Mouse (Mus musculus): Measurements from ENCODE around the gene Gm37240. TPM values are rescaled to one million over a fixed set of nuclear protein-coding genes. Genes with fewer than 3 reads are reported as not detected.

Gene Gm37240
- polyA plus RNA-seq, 1 experiment = not detected

DNA sequence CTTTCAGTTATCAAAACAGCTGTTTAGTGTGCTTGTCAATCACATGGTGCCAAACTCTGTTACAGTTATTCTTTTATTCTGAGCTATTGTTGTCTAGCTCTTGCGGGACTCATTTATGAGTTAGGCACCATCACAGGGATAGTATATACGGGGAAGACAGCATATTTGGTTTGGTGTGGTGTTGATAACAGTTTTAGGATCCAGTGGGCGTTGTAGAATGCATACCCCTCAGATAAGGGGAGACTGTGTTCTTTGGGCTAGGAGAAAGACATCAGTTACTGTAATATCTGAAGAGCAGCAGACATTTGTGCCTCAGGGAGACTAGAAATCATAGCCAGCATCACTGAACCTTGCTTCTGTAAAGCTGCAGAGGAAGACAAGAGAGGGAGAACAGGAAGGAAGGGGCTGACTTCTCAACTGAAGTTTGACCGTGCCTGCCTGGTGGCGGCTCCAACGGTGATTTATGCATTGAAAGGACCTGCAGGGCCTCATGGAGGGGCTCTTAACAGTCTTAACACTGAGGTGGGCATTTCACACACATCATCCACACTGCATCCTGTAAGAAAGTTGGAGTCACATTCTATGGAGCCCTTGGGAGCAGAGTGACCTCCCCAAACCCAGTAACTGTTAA, 713.8 kb downstream of the Gm37240 start:
- H3K4me1 ChIP-seq (ENCODE audit: control insufficient read depth, insufficient read depth, low read length) = no peaks in the 10 kb centered on the region
- H3K27ac ChIP-seq (ENCODE audit: insufficient read depth, low read depth, low read length) = no peak overlapping the region
- TF ChIP-seq POLR2A (IDR thresholded peaks at IDR 0.05; ENCODE audit: borderline replicate concordance, low read depth, low read length) (no peak), CTCF (IDR thresholded peaks at IDR 0.05; ENCODE audit: low read depth, low read length) (no peak)
- H3K4me3 ChIP-seq (ENCODE audit: insufficient read depth, low read length) = no peak overlapping the region

DNA sequence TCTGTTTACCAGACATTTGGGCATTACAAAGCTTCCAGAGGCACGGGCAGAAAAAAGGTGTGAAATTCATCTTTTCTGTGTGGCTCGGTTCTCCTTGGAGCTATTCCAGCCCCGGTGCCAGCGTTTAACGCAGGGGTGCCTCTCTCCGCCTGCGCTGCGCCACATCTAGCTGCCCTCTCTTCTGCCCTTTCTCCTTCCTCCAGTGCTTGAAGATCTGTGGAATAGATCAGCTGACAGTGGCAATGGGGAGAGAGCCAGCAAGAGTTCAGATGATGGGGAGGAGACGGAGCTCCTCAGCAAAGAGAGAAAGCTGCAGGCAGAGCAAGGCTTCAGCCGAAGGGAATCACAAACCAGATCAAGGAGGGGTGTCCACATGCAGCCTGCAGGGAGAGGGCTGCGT, 714.8 kb downstream of the Gm37240 start:
- no peak for TF ChIP-seq CTCF (IDR thresholded peaks at IDR 0.05; ENCODE audit: low read depth, low read length)
- TF ChIP-seq POLR2A (IDR thresholded peaks at IDR 0.05; ENCODE audit: borderline replicate concordance, low read depth, low read length) = no peak
- no peak overlapping the region for H3K4me3 ChIP-seq (ENCODE audit: insufficient read depth, low read length)
- H3K27ac ChIP-seq (ENCODE audit: insufficient read depth, low read depth, low read length) = no peak overlapping the region
- H3K4me1 ChIP-seq (ENCODE audit: control insufficient read depth, insufficient read depth, low read length) = no peaks in the 10 kb centered on the region

- Histone ChIP-seq H3K4me3 (ENCODE audit: insufficient read depth, low read length) (no peak overlapping the region), H3K4me1 (ENCODE audit: control insufficient read depth, insufficient read depth, low read length) (no peaks in the 10 kb centered on the region)
- TF ChIP-seq POLR2A (IDR thresholded peaks at IDR 0.05; ENCODE audit: borderline replicate concordance, low read depth, low read length) = no peak
- no peak for TF ChIP-seq CTCF (IDR thresholded peaks at IDR 0.05; ENCODE audit: low read depth, low read length)
Observed at GRCm38 (mm10) chr3:85172096-85172495, 715.2 kb downstream of the Gm37240 start.

GRCm38 (mm10) chr3:85168816-85169215, 718.5 kb downstream of the Gm37240 start:
- no peak overlapping the region for H3K4me3 ChIP-seq (ENCODE audit: insufficient read depth, low read length)
- H3K27ac ChIP-seq (ENCODE audit: insufficient read depth, low read depth, low read length) = no peak overlapping the region
- H3K4me1 ChIP-seq (ENCODE audit: control insufficient read depth, insufficient read depth, low read length) = no peaks in the 10 kb centered on the region
- TF ChIP-seq POLR2A (IDR thresholded peaks at IDR 0.05; ENCODE audit: borderline replicate concordance, low read depth, low read length) (no peak), CTCF (IDR thresholded peaks at IDR 0.05; ENCODE audit: low read depth, low read length) (no peak)

More at GRCm38 (mm10) chr3:85172096-85172495, 715.2 kb downstream of the Gm37240 start:
- H3K27ac ChIP-seq (ENCODE audit: insufficient read depth, low read depth, low read length) = no peak overlapping the region

GRCm38 (mm10) chr3:85164931-85165330, 722.4 kb downstream of the Gm37240 start:
- Histone ChIP-seq H3K4me3 (ENCODE audit: insufficient read depth, low read length) (no peak overlapping the region), H3K27ac (ENCODE audit: insufficient read depth, low read depth, low read length) (no peak overlapping the region), H3K4me1 (ENCODE audit: control insufficient read depth, insufficient read depth, low read length) (no peaks in the 10 kb centered on the region)
- no peak for TF ChIP-seq POLR2A (IDR thresholded peaks at IDR 0.05; ENCODE audit: borderline replicate concordance, low read depth, low read length)
- TF ChIP-seq CTCF (IDR thresholded peaks at IDR 0.05; ENCODE audit: low read depth, low read length) = no peak

DNA sequence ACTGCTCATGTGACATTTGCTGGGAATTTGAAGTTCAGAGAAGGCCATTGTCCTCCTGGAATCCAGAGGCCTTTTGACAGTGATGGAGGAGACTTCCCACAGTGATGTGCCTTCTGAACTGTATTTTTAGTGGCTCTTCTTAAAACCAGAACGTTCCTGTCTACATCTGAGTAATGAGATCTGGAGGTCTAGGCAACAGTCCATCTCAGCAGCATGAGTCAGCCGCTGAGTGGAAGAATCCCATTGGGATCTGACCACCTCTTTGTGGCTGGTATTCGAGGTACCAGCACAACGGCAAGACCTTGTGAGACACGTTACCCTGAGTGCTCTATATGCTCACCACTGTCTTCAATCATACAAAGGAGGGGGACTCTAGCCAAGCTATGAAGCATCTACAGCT, 723.9 kb downstream of the Gm37240 start:
- Histone ChIP-seq H3K27ac (ENCODE audit: insufficient read depth, low read depth, low read length) (no peak overlapping the region), H3K4me3 (ENCODE audit: insufficient read depth, low read length) (no peak overlapping the region), H3K4me1 (ENCODE audit: control insufficient read depth, insufficient read depth, low read length) (no peaks in the 10 kb centered on the region)
- TF ChIP-seq POLR2A (IDR thresholded peaks at IDR 0.05; ENCODE audit: borderline replicate concordance, low read depth, low read length) = no peak
- no peak for TF ChIP-seq CTCF (IDR thresholded peaks at IDR 0.05; ENCODE audit: low read depth, low read length)

GRCm38 (mm10) chr3:85162430-85162829, 724.9 kb downstream of the Gm37240 start:
- Histone ChIP-seq H3K27ac (ENCODE audit: insufficient read depth, low read depth, low read length) (no peak overlapping the region), H3K4me1 (ENCODE audit: control insufficient read depth, insufficient read depth, low read length) (no peaks in the 10 kb centered on the region), H3K4me3 (ENCODE audit: insufficient read depth, low read length) (no peak overlapping the region)
- TF ChIP-seq CTCF (IDR thresholded peaks at IDR 0.05; ENCODE audit: low read depth, low read length) (no peak), POLR2A (IDR thresholded peaks at IDR 0.05; ENCODE audit: borderline replicate concordance, low read depth, low read length) (no peak)

GRCm38 (mm10) chr3:85160816-85161215, 726.5 kb downstream of the Gm37240 start:
- no peak overlapping the region for H3K27ac ChIP-seq (ENCODE audit: insufficient read depth, low read depth, low read length)
- no peaks in the 10 kb centered on the region for H3K4me1 ChIP-seq (ENCODE audit: control insufficient read depth, insufficient read depth, low read length)
- no peak overlapping the region for H3K4me3 ChIP-seq (ENCODE audit: insufficient read depth, low read length)
- no peak for TF ChIP-seq CTCF (IDR thresholded peaks at IDR 0.05; ENCODE audit: low read depth, low read length)
- TF ChIP-seq POLR2A (IDR thresholded peaks at IDR 0.05; ENCODE audit: borderline replicate concordance, low read depth, low read length) = no peak

- TF ChIP-seq CTCF (IDR thresholded peaks at IDR 0.05; ENCODE audit: low read depth, low read length) (no peak), POLR2A (IDR thresholded peaks at IDR 0.05; ENCODE audit: borderline replicate concordance, low read depth, low read length) (no peak)
- no peak overlapping the region for H3K4me3 ChIP-seq (ENCODE audit: insufficient read depth, low read length)
- no peak overlapping the region for H3K27ac ChIP-seq (ENCODE audit: insufficient read depth, low read depth, low read length)
- H3K4me1 ChIP-seq (ENCODE audit: control insufficient read depth, insufficient read depth, low read length) = no peaks in the 10 kb centered on the region
Observed at GRCm38 (mm10) chr3:85159631-85160030, 727.7 kb downstream of the Gm37240 start.

GRCm38 (mm10) chr3:85148816-85149215, 738.5 kb downstream of the Gm37240 start:
- Histone ChIP-seq H3K27ac (ENCODE audit: insufficient read depth, low read depth, low read length) (no peak overlapping the region), H3K4me3 (ENCODE audit: insufficient read depth, low read length) (no peak overlapping the region), H3K4me1 (ENCODE audit: control insufficient read depth, insufficient read depth, low read length) (no peaks in the 10 kb centered on the region)
- no peak for TF ChIP-seq POLR2A (IDR thresholded peaks at IDR 0.05; ENCODE audit: borderline replicate concordance, low read depth, low read length)

All from bone marrow macrophage, adult 2 months (primary cell).